12 mouse cellular contexts compared by ENCODE assay signal in genomic region chr17:32103054-32103453, GRCm38 (mm10).
DNase-seq lines count a peak whose midpoint lies in the region; TF ChIP-seq lines count a peak whose summit lies in the region.
"Had no signal": no experiment of that assay in that cellular context is flagged by ENCODE, and none has a peak within 500 bp of the region (broad histone marks: within the 10 kb centered on the region; RNA-seq: fewer than 3 reads in every experiment).

No protein-coding gene starts in this region.

- H3K4me1 ChIP-seq in MEL (ENCODE audit: control insufficient read depth in 1 of 2, insufficient read depth in 2 of 2, low read length in 2 of 2): peaks cover 2 to 9% of the 10 kb centered on the region in 2 experiments; a peak in 3 of 4 replicates

- no peak overlapping the region for H3K4me3 ChIP-seq in left cerebral cortex, adult 2 months
- no peak overlapping the region for H3K4me3 ChIP-seq in MEL (ENCODE audit: control insufficient read depth in 1 of 2, insufficient read depth in 1 of 2, low read depth in 2 of 2, low read length in 2 of 2)
- H3K4me3 ChIP-seq: liver, embryonic 15.5 days; neural tube, embryonic 13.5 days had no signal

- intact Hi-C loops in left cerebral cortex, adult 2 months (cut with DNase I): no loop called here
- intact Hi-C loops in left cerebral cortex, postnatal 4 days (cut with DNase I): no loop called here

- no peak for TF ChIP-seq POLR2A in MEL (IDR thresholded peaks at IDR 0.05; ENCODE audit: control insufficient read depth in 1 of 2, insufficient read depth in 1 of 2, low read depth in 1 of 2, low read length in 2 of 2, poor library complexity in 1 of 2)

- H3K9me3 ChIP-seq in MEL (replicated peaks; ENCODE audit: insufficient read depth, low read length): no peaks in the 10 kb centered on the region
- H3K9me3 ChIP-seq: liver, embryonic 15.5 days; neural tube, embryonic 13.5 days had no signal

- no peaks in the 10 kb centered on the region for H3K79me2 ChIP-seq in MEL (ENCODE audit: control insufficient read depth, insufficient read depth, low read length, poor library complexity)

- DNase-seq in adrenal gland, adult 2 months: peak; percentile 67
- no peak for DNase-seq in adrenal gland, postnatal 4 days (ENCODE audit: low spot score in 2 of 2)
- no peak for DNase-seq in left cerebral cortex, adult 2 months (ENCODE audit: extremely low spot score in 1 of 2, low spot score in 2 of 2)
- no peak for DNase-seq in left cerebral cortex, postnatal 4 days
- DNase-seq in MEL (ENCODE audit: low read depth, low spot score): no peak
- peak; percentile 34 to 46 for DNase-seq in kidney, postnatal 4 days
- no peak for DNase-seq in c-Kit-positive CD71-positive TER-119-positive erythroid progenitor cells, embryonic 14.5 days (ENCODE audit: low spot score)
- no peak for DNase-seq in thymus, postnatal 10 days (ENCODE audit: low spot score in 2 of 2)
- DNase-seq: gastrocnemius, postnatal 10 days; right cerebral cortex, postnatal 14 days had no signal

- H3K27ac ChIP-seq in left cerebral cortex, adult 2 months: no peak overlapping the region
- H3K27ac ChIP-seq in MEL (ENCODE audit: control insufficient read depth, low read depth, low read length): no peak overlapping the region
- H3K27ac ChIP-seq: liver, embryonic 15.5 days; neural tube, embryonic 13.5 days had no signal

- peaks cover 0 to 8% of the 10 kb centered on the region in 2 experiments; a peak in 2 of 4 replicates for H3K36me3 ChIP-seq in MEL (ENCODE audit: control insufficient read depth in 1 of 2, insufficient read depth in 2 of 2, low read length in 2 of 2)
- H3K36me3 ChIP-seq: liver, embryonic 15.5 days; neural tube, embryonic 13.5 days had no signal

- TF ChIP-seq CTCF in left cerebral cortex, adult 2 months (IDR thresholded peaks at IDR 0.05): peak; percentile 36
- TF ChIP-seq CTCF in MEL (IDR thresholded peaks at IDR 0.05 in 2 of 3, conservative IDR thresholded peaks at IDR 0.05 in 1 of 3; ENCODE audit: control insufficient read depth in 1 of 3, insufficient read depth in 1 of 3, low read depth in 2 of 3, low read length in 3 of 3, poor library complexity in 1 of 3, severe bottlenecking in 1 of 3): peak in 2 of 3 experiments; percentile 46 to 48; a peak in 5 of 6 replicates

- no peak for TF ChIP-seq EP300 in MEL (IDR thresholded peaks at IDR 0.05; ENCODE audit: low read depth in 1 of 2, low read length in 2 of 2)

- peak; percentile 29 for TF ChIP-seq RAD21 in MEL (IDR thresholded peaks at IDR 0.05; ENCODE audit: low read depth, low read length)

- H3K27me3 ChIP-seq in MEL (ENCODE audit: control insufficient read depth in 1 of 2, insufficient read depth in 2 of 2, low read length in 2 of 2): no peaks in the 10 kb centered on the region

- H3K9ac ChIP-seq in MEL (ENCODE audit: control insufficient read depth, low read depth, low read length, poor library complexity, severe bottlenecking): no peak overlapping the region
- H3K9ac ChIP-seq: liver, embryonic 15.5 days; neural tube, embryonic 13.5 days had no signal

TF ChIP-seq in MEL, 35 proteins besides CTCF, POLR2A, EP300 and RAD21:
- no peak for TF ChIP-seq TCF12 (IDR thresholded peaks at IDR 0.05; ENCODE audit: low read depth, low read length)
- TF ChIP-seq RCOR1 (IDR thresholded peaks at IDR 0.05; ENCODE audit: low read depth, low read length): no peak
- no peak for TF ChIP-seq MEF2A (IDR thresholded peaks at IDR 0.05; ENCODE audit: extremely low read depth, insufficient replicate concordance, low read depth, low read length, poor library complexity, severe bottlenecking)
- no peak for TF ChIP-seq CHD1 (IDR thresholded peaks at IDR 0.05; ENCODE audit: low read depth, low read length)
- TF ChIP-seq NELFE (IDR thresholded peaks at IDR 0.05; ENCODE audit: low read depth, low read length): no peak
- no peak for TF ChIP-seq ETS1 (IDR thresholded peaks at IDR 0.05; ENCODE audit: low read depth, low read length)
- TF ChIP-seq ZMIZ1 (IDR thresholded peaks at IDR 0.05; ENCODE audit: low read depth, low read length): no peak
- TF ChIP-seq ZC3H11A (IDR thresholded peaks at IDR 0.05; ENCODE audit: low read depth, low read length): 0 out of 2 replicates have a peak, but pooled peaks have one; percentile 6
- TF ChIP-seq CHD2 (IDR thresholded peaks at IDR 0.05; ENCODE audit: low read length): no peak
- TF ChIP-seq USF2 (IDR thresholded peaks at IDR 0.05; ENCODE audit: borderline replicate concordance in 1 of 2, insufficient read depth in 1 of 2, low read depth in 1 of 2, low read length in 2 of 2): no peak
- 0 out of 2 replicates have a peak, but pooled peaks have one; percentile 19 for TF ChIP-seq SMC3 (IDR thresholded peaks at IDR 0.05; ENCODE audit: low read depth, low read length)
- TF ChIP-seq NRF1 (IDR thresholded peaks at IDR 0.05; ENCODE audit: insufficient read depth, low read depth, low read length, poor library complexity, severe bottlenecking): no peak
- TF ChIP-seq JUND (IDR thresholded peaks at IDR 0.05; ENCODE audit: low read depth, low read length): no peak
- TF ChIP-seq SIN3A (IDR thresholded peaks at IDR 0.05; ENCODE audit: low read length): no peak
- TF ChIP-seq USF1 (IDR thresholded peaks at IDR 0.05; ENCODE audit: low read depth, low read length): no peak

Comparison
In these comparisons a context has a peak if more than half of its experiments do, and no peak if none do; other contexts are left out.
1. DNase-seq: peak in adrenal gland, adult 2 months (single experiment) and kidney, postnatal 4 days (2 of 2); none in adrenal gland, postnatal 4 days (0 of 2), left cerebral cortex, adult 2 months (0 of 2), left cerebral cortex, postnatal 4 days (single experiment), MEL (single experiment), c-Kit-positive CD71-positive TER-119-positive erythroid progenitor cells, embryonic 14.5 days (single experiment) and thymus, postnatal 10 days (0 of 2).